Mouse (Mus musculus) gastrocnemius, postnatal 36 days (tissue): Measurements from ENCODE around the gene Cdcp2. TPM values are rescaled to one million over a fixed set of nuclear protein-coding genes. Genes with fewer than 3 reads are reported as not detected.
A peak's percentile ranks its signal among the peaks of the same experiment; 100 is the strongest.

Experiments
- DNase-seq, 2 experiments: peaks; one replicate each; pipeline ENCODE4 v3.0.0; 2022
- intact Hi-C: fragments of 180-260 bp; cut with DNase I; formaldehyde crosslinking; loops from one replicate; pipeline ENCODE4 v1.15.1; 2025
- long read RNA-seq, 2 experiments: library from polyadenylated mRNA; stranded (forward); transcript quantifications; one replicate each; pipeline ENCODE4 v2.0.0; 2021
- total RNA-seq, 2 experiments: library from RNA; stranded (reverse); gene quantifications; 2 replicates each; pipeline ENCODE4 v1.2.3; 2021

The Cdcp2 gene
- total RNA-seq: not detected
- long read RNA-seq, experiment 1: 0 reads
- long read RNA-seq, experiment 2: 0 reads

- intact Hi-C loops: no loop called here
- DNase-seq: no peak
Observed at GRCm38 (mm10) chr4:107096841-107097373, at the start of gene Cdcp2. Gene Cdcp2 (plus strand): TSS chr4:107096891.

- no peak for DNase-seq
- intact Hi-C loops: no loop called here
Observed at GRCm38 (mm10) chr4:107047806-107048205, 48.9 kb upstream of the Cdcp2 start.

- DNase-seq: peak; percentile 78 to 88
Observed at GRCm38 (mm10) chr4:107048568-107049162, 48.0 kb upstream of the Cdcp2 start.

GRCm38 (mm10) chr4:107051889-107052288, 44.8 kb upstream of the Cdcp2 start:
- intact Hi-C loops: no loop called here
- DNase-seq: no peak

More at GRCm38 (mm10) chr4:107048568-107049162, 48.0 kb upstream of the Cdcp2 start:
- intact Hi-C loops: no loop called here

GRCm38 (mm10) chr4:107052962-107053553, 43.6 kb upstream of the Cdcp2 start:
- intact Hi-C loops: no loop called here
- no peak for DNase-seq

- no peak for DNase-seq
- intact Hi-C loops: no loop called here
Observed at GRCm38 (mm10) chr4:107056088-107056487, 40.6 kb upstream of the Cdcp2 start.

GRCm38 (mm10) chr4:107058346-107058745, 38.3 kb upstream of the Cdcp2 start:
- intact Hi-C loops: no loop called here
- no peak for DNase-seq

- intact Hi-C loops: no loop called here
- DNase-seq: no peak
Observed at GRCm38 (mm10) chr4:107058781-107059180, 37.9 kb upstream of the Cdcp2 start.

GRCm38 (mm10) chr4:107061560-107061959, 35.1 kb upstream of the Cdcp2 start:
- intact Hi-C loops: no loop called here
- DNase-seq: no peak

GRCm38 (mm10) chr4:107063214-107063613, 33.5 kb upstream of the Cdcp2 start:
- intact Hi-C loops: no loop called here
- DNase-seq: no peak

- DNase-seq: no peak
- intact Hi-C loops: loop anchor here (5.0 kb wide), 2 partner anchors 47 to 157 kb away; no protein-coding TSS in a partner anchor
Observed at GRCm38 (mm10) chr4:107064394-107065098, 32.1 kb upstream of the Cdcp2 start.

GRCm38 (mm10) chr4:107066252-107067124, 30.2 kb upstream of the Cdcp2 start, which contains the start of the genes Mrpl37 and Cyb5rl:
Gene Mrpl37 (minus strand): TSS chr4:107066868.
Gene Cyb5rl (plus strand): TSS chr4:107066988.
- intact Hi-C loops: loop anchor here (5.0 kb wide), 2 partner anchors 49 to 159 kb away; no protein-coding TSS in a partner anchor
- peak; percentile 90 for DNase-seq

GRCm38 (mm10) chr4:107067151-107067840, 29.4 kb upstream of the Cdcp2 start:
- intact Hi-C loops: loop anchor here (5.0 kb wide), 2 partner anchors 50 to 160 kb away; no protein-coding TSS in a partner anchor
- DNase-seq: no peak

GRCm38 (mm10) chr4:107072343-107072742, 24.3 kb upstream of the Cdcp2 start:
- no peak for DNase-seq
- intact Hi-C loops: no loop called here

- intact Hi-C loops: no loop called here
- DNase-seq: no peak
Observed at GRCm38 (mm10) chr4:107075456-107075855, 21.2 kb upstream of the Cdcp2 start.

- intact Hi-C loops: no loop called here
- DNase-seq: no peak
Observed at GRCm38 (mm10) chr4:107078894-107079293, 17.8 kb upstream of the Cdcp2 start.

- intact Hi-C loops: no loop called here
- no peak for DNase-seq
Observed at GRCm38 (mm10) chr4:107079716-107080115, 17.0 kb upstream of the Cdcp2 start.

- intact Hi-C loops: no loop called here
- DNase-seq: no peak
Observed at GRCm38 (mm10) chr4:107082185-107082584, 14.5 kb upstream of the Cdcp2 start.

- intact Hi-C loops: no loop called here
- no peak for DNase-seq
Observed at GRCm38 (mm10) chr4:107083126-107083525, 13.6 kb upstream of the Cdcp2 start.

GRCm38 (mm10) chr4:107084343-107084742, 12.3 kb upstream of the Cdcp2 start:
- DNase-seq: no peak
- intact Hi-C loops: no loop called here
